Mouse (Mus musculus) splenic B cell, adult 2 months (primary cell): ENCODE data around the gene Mgat2.
"Not testable (repeated sequence)": the region's sequence is repeated elsewhere in the genome, so short reads cannot be mapped to it uniquely, and the experiment has no call there.

Source experiments
- DNase-seq: peaks from one replicate; pipeline ENCODE4 v3.0.0-alpha.2; 2011; ENCODE audit warnings: low read depth, low spot score
- H3K27me3 ChIP-seq: 2 replicates; pipeline ENCODE4 v1.6.1; 2012; ENCODE audit warnings: mild to moderate bottlenecking, low read length, moderate library complexity, mixed read lengths; ENCODE audit not compliant: control insufficient read depth, poor library complexity, insufficient read depth, severe bottlenecking
- H3K36me3 ChIP-seq: 2 replicates; pipeline ENCODE4 v1.6.1; 2012; ENCODE audit warnings: mild to moderate bottlenecking, low read length, moderate library complexity, mixed read lengths; ENCODE audit not compliant: control insufficient read depth, poor library complexity, insufficient read depth, severe bottlenecking

Gene Mgat2

DNA sequence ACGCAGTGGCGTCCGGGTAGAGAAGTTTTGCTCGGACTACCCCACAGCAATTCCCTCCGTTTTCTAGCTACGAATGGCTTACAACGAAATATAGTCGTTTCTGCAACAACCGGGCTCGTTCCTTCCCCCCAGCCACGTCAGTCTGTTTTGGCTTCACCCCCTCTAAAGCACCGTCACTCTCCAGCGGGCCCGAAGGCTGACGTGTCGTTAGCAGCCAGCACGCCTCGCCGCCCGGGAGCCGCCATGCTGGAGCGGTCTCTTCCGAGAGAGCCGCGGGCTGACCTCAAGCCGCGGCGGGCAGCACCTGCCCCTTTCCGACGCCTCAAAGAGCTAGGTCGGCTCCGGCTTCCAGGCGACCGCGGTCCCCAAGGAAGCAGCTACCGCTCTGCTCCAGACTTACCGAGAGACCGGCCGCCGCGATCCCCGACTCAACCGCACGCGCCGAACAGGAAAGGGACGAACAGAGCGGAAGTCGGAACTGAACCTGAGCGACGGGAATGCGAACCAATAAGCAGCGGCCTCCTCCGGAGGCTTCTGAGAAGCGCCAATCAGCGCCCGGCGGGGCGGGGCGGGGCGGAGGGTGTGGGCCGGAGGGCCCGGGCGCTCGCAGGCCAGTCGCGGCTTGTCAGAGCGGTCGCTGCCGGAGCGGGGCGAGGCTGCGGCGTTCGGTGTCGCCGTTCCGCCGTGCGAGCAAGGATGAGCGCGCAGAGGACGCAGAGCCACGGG lies at the start of gene Mgat2, which contains the start of gene Rpl36al:
Gene Mgat2 (plus strand): TSS at position 575 of the 726 bp plus-strand sequence.
Gene Rpl36al (minus strand): TSS at position 501 of the 726 bp plus-strand sequence.
- Histone ChIP-seq H3K36me3 (peaks cover 5% of the 10 kb centered on the region; the same call in 1 of the 2 replicates), H3K27me3 (no peaks in the 10 kb centered on the region)
- DNase-seq: peak; percentile 98

DNA sequence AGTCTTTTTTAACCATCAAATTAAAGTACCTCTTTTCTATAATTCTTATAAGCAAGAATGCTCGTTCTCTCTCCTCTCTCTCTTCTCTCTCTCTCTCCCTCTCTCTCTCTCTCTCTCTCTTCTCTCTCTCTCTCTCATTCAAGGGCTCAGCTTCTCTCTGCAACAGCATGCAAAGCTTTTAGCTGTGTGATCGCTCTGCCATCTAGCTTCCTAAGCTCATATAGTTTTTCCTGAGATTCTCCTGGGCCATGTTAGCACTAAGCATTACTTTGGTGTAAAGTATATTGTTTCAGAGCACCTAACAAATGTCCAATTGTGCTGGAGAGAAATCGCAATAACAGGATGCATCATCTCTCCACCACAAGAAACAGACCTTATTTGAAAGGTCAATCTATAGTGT lies 44.8 kb upstream of the Mgat2 start:
- no peaks in the 10 kb centered on the region for H3K27me3 ChIP-seq
- DNase-seq: no peak

DNA sequence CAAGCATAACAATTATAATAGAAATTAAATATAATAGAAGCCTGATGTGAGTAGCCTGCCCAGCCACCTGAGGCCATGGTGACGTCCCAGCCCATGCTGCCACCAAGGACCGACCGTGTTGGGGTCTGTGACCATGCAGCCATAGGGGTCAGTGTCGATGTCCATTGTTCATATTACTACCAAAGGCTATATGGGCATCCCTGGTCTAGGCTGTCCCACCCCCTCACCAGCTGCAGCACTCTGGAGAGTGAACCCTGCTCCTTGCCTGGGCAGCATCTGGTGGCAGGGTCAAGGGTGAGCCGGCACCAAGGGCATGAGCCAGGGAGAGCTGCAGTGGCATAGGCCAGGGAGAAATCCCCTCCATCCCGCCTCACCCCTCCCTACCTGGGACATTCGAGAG lies 44.1 kb upstream of the Mgat2 start:
- H3K36me3 ChIP-seq: no peaks in the 10 kb centered on the region
- no peaks in the 10 kb centered on the region for H3K27me3 ChIP-seq
- DNase-seq: no peak

More for the DNA sequence above, 44.8 kb upstream of the Mgat2 start:
- H3K36me3 ChIP-seq: no peaks in the 10 kb centered on the region

GRCm38 (mm10) chr12:69143460-69143859 lies 40.5 kb upstream of the Mgat2 start:
- Histone ChIP-seq H3K27me3 (no peaks in the 10 kb centered on the region), H3K36me3 (no peaks in the 10 kb centered on the region)
- no peak for DNase-seq

GRCm38 (mm10) chr12:69147166-69147735 lies 36.7 kb upstream of the Mgat2 start:
- DNase-seq: no peak
- Histone ChIP-seq H3K36me3 (no peaks in the 10 kb centered on the region), H3K27me3 (no peaks in the 10 kb centered on the region)

- Histone ChIP-seq H3K36me3 (no peaks in the 10 kb centered on the region), H3K27me3 (no peaks in the 10 kb centered on the region)
- DNase-seq: no peak
Observed at GRCm38 (mm10) chr12:69150049-69150448, 33.9 kb upstream of the Mgat2 start.

DNA sequence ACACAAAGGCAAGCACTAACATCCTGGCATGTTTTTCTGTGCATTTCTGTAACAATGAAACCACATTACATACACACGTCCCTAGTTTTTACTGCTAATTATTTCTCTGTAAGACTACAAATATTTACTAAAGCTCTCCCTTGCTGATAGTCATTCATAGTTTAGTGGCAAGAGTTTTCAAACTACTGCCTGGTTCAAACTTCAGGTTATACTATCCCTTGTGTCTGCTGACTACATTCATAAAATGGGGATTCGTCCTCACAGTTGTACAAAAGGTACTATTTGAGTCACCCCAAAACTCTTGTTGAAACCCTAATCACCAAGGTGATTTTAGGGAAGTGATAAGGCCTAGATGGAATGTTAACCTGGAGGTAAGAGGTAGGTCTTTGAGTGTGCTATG lies 28.0 kb upstream of the Mgat2 start:
- Histone ChIP-seq H3K27me3 (no peaks in the 10 kb centered on the region), H3K36me3 (peaks cover 2% of the 10 kb centered on the region; the same call in 1 of the 2 replicates)
- no peak for DNase-seq

GRCm38 (mm10) chr12:69156436-69156835 lies 27.5 kb upstream of the Mgat2 start:
- Histone ChIP-seq H3K27me3 (no peaks in the 10 kb centered on the region), H3K36me3 (peaks cover 2% of the 10 kb centered on the region; the same call in 1 of the 2 replicates)
- DNase-seq: no peak

DNA sequence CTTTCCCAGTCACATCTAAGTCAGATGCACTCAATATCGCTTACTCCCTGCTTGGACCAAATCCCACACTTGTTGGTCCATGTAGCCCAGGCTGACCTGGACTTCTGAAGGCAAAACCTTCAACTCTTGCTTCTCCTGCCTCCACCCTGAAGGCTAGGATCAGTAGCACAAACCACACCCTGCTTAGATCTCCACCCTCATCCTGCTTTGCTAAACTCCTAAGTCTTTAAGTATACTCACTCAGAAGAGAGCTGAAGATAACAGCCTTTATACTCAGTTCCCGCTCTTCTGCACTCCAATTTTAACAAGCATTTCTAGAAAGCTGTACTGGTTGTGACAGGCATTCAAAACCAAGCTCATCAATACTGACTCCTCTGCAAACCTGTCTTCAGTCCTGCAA lies 26.9 kb upstream of the Mgat2 start:
- DNase-seq: no peak
- H3K36me3 ChIP-seq: peaks cover 2% of the 10 kb centered on the region; the same call in 1 of the 2 replicates
- no peaks in the 10 kb centered on the region for H3K27me3 ChIP-seq

- DNase-seq: no peak
- no peaks in the 10 kb centered on the region for H3K27me3 ChIP-seq
- peaks cover 2% of the 10 kb centered on the region; the same call in 1 of the 2 replicates for H3K36me3 ChIP-seq
Observed at GRCm38 (mm10) chr12:69158366-69158764, 25.6 kb upstream of the Mgat2 start.

GRCm38 (mm10) chr12:69158765-69159577 lies 25.0 kb upstream of the Mgat2 start, which contains the start of gene Rps29:
Rps29 (minus strand) TSS chr12:69159186.
- not testable (repeated sequence) for H3K36me3 ChIP-seq, H3K27me3 ChIP-seq
- DNase-seq: peak; percentile 100

DNA sequence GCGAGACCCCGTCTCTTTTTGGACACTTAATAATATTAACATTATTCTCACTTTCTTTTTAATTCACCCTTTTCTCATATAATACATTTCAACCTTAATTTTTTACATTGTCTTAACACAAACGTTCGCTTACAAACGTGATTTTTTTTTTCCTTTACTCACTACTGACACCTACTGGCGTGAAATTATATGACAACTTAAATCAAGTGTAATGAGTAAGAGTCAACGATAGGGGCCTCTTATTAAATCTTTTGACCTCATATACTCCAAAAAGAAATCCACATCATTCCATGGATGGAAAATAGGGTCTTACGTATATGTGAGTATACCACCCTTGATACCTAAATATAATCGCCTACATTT lies 24.4 kb upstream of the Mgat2 start:
- DNase-seq: peak; percentile 89
- Histone ChIP-seq H3K36me3 (peaks cover 2% of the 10 kb centered on the region; the same call in 1 of the 2 replicates), H3K27me3 (no peaks in the 10 kb centered on the region)

DNA sequence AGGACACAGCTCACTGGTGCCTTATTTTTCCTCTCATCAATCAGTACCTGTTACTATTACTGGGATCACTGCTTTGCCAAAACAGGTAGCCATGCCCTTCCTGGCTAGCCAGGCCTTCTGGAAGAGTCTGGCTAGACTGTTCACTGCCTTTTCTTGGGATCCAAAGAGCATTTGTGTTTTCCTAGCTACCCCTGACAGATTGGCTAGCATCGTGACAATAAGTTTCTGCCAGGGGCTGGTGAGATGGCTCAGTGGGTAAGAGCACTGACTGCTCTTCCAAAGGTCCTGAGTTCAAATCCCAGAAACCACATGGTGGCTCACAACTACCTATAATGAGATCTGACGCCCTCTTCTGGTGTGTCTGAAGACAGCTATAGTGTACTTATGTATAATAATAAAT lies 23.3 kb upstream of the Mgat2 start:
- H3K36me3 ChIP-seq, DNase-seq: not testable (repeated sequence)

GRCm38 (mm10) chr12:69163586-69163985 lies 20.4 kb upstream of the Mgat2 start:
- H3K27me3 ChIP-seq, DNase-seq, H3K36me3 ChIP-seq: not testable (repeated sequence)

More for the DNA sequence above, 23.3 kb upstream of the Mgat2 start:
- H3K27me3 ChIP-seq: not testable (repeated sequence)

GRCm38 (mm10) chr12:69164904-69165303 lies 19.1 kb upstream of the Mgat2 start:
- no peaks in the 10 kb centered on the region for H3K36me3 ChIP-seq
- H3K27me3 ChIP-seq: no peaks in the 10 kb centered on the region
- no peak for DNase-seq
